Mouse (Mus musculus) small intestine, adult 2 months (tissue): ENCODE measurements around the gene Wdr37. TPM values are rescaled to one million over a fixed set of nuclear protein-coding genes. Genes with fewer than 3 reads are reported as not detected.
A peak's percentile ranks its signal among the peaks of the same experiment; 100 is the strongest.

Experiments
- H3K27ac ChIP-seq: fragments of 200-500 bp; 2 replicates; pipeline ENCODE4 v1.5.1; 2012; ENCODE audit warnings: low read depth, low read length, control low read depth, inconsistent platforms; ENCODE audit not compliant: insufficient read depth
- H3K27me3 ChIP-seq: fragments of 200-500 bp; 2 replicates; pipeline ENCODE4 v1.6.1; 2012; ENCODE audit warnings: mild to moderate bottlenecking, moderate library complexity, low read length, inconsistent platforms; ENCODE audit not compliant: control insufficient read depth, insufficient read depth
- H3K36me3 ChIP-seq: fragments of 200-500 bp; 2 replicates; pipeline ENCODE4 v1.6.1; 2012; ENCODE audit warnings: mild to moderate bottlenecking, low read length, control low read depth, inconsistent platforms; ENCODE audit not compliant: control insufficient read depth, insufficient read depth
- H3K4me1 ChIP-seq: fragments of 200-500 bp; 2 replicates; pipeline ENCODE4 v1.6.1; 2012; ENCODE audit warnings: low read length, inconsistent platforms, mixed read lengths; ENCODE audit not compliant: control insufficient read depth, insufficient read depth, insufficient read length
- H3K4me3 ChIP-seq: fragments of 200-500 bp; 2 replicates; pipeline ENCODE4 v1.5.1; 2012; ENCODE audit warnings: low read depth, mild to moderate bottlenecking, control low read depth, inconsistent platforms, low read length, moderate library complexity
- CTCF ChIP-seq: fragments of 200-500 bp; IDR thresholded peaks from 2 replicates; pipeline ENCODE4 v1.5.1; 2012; ENCODE audit warnings: low read depth, mild to moderate bottlenecking, control low read depth, inconsistent platforms, low read length, moderate library complexity, mixed read lengths; ENCODE audit not compliant: insufficient replicate concordance, insufficient read length; ENCODE audit errors: extremely low read depth
- POLR2A ChIP-seq: fragments of 200-500 bp; IDR thresholded peaks from 2 replicates; pipeline ENCODE4 v1.6.1; 2012; ENCODE audit warnings: low read depth, mild to moderate bottlenecking, control low read depth, inconsistent platforms, low read length, moderate library complexity
- WGBS: fragments of 180-500 bp; shearing (Covaris S2); methylation state at CpG from one replicate; pipeline ENCODE4 v1.1.7; 2018; 5-methylcytosine and 5-hydroxymethylcytosine counted together
- polyA plus RNA-seq: library from polyadenylated mRNA; depleted of rRNA; stranded (reverse); fragments of >200 nt; gene quantifications from 2 replicates; pipeline ENCODE4 v1.2.3, GENCODE M21; 2012; rRNA removed

Gene Wdr37
- polyA plus RNA-seq, 1 experiment = 10.7 TPM

- TF ChIP-seq CTCF (no peak), POLR2A (no peak)
- WGBS = 82% methylated on average over 10 of the region's 10 CpGs
- H3K4me3 ChIP-seq = no peak overlapping the region
Measured at GRCm38 (mm10) chr13:8783686-8784307, 87.9 kb downstream of the Wdr37 start.

DNA sequence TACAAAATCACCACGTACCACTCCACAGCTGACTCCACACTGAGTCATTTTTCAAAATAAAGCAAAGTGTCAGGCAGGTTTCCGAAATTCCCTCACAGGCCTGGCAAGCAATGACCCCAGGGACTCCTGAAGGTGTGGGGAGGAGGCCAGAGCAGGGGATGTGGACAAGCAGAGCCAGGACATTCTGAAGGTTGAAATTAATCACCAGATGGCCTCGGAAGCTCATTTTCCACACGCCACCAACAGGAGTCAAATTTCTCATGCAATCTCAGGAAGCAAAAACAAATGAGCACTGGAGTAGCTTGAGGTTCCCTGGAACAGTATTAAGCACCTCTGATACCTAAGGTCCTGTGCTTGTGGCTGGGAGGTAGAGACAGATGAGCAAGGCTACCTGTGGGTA, 89.1 kb downstream of the Wdr37 start:
- no peak overlapping the region for H3K4me3 ChIP-seq
- 66% methylated on average over 4 of the region's 4 CpGs for WGBS
- H3K27me3 ChIP-seq = no peaks in the 10 kb centered on the region
- H3K4me1 ChIP-seq = peaks cover 4% of the 10 kb centered on the region; the same call in 1 of the 2 replicates
- no peak for TF ChIP-seq CTCF
- TF ChIP-seq POLR2A = no peak
- H3K27ac ChIP-seq = no peak overlapping the region
- no peaks in the 10 kb centered on the region for H3K36me3 ChIP-seq

More at GRCm38 (mm10) chr13:8783686-8784307, 87.9 kb downstream of the Wdr37 start:
- Histone ChIP-seq H3K36me3 (no peaks in the 10 kb centered on the region), H3K4me1 (no peaks in the 10 kb centered on the region), H3K27me3 (no peaks in the 10 kb centered on the region), H3K27ac (no peak overlapping the region)

GRCm38 (mm10) chr13:8780441-8780840, 91.3 kb downstream of the Wdr37 start:
- H3K4me3 ChIP-seq = no peak overlapping the region
- no peak overlapping the region for H3K27ac ChIP-seq
- H3K27me3 ChIP-seq = no peaks in the 10 kb centered on the region
- H3K36me3 ChIP-seq = no peaks in the 10 kb centered on the region
- WGBS = 55% methylated on average over 4 of the region's 4 CpGs
- TF ChIP-seq CTCF (peak; percentile 66; the same call in 1 of the 2 replicates), POLR2A (no peak)
- peaks cover 7% of the 10 kb centered on the region; the same call in 1 of the 2 replicates for H3K4me1 ChIP-seq

DNA sequence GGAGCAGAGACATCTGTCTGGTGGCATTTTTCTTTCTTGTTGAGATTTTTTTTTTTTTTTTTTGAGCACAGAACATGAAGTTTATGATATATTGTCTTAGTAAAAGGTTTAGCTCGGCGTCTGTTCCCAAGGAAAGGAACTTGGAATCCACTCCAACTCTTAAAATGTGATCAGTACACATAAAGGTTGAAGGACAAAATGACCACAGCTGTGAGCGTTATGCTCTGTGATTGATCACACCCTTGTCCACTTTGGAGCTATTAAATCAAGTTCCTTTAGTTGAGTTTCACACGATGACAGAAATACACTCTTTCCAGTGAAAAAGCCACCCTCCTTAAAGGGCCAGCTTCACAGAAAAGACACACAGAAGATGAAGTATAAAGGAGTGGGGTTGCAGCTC, 101.1 kb downstream of the Wdr37 start:
- Histone ChIP-seq H3K36me3 (no peaks in the 10 kb centered on the region), H3K4me3 (no peak overlapping the region), H3K4me1 (no peaks in the 10 kb centered on the region), H3K27me3 (no peaks in the 10 kb centered on the region), H3K27ac (no peak overlapping the region)
- WGBS = 54% methylated on average over 4 of the region's 4 CpGs
- TF ChIP-seq CTCF (no peak), POLR2A (no peak)

DNA sequence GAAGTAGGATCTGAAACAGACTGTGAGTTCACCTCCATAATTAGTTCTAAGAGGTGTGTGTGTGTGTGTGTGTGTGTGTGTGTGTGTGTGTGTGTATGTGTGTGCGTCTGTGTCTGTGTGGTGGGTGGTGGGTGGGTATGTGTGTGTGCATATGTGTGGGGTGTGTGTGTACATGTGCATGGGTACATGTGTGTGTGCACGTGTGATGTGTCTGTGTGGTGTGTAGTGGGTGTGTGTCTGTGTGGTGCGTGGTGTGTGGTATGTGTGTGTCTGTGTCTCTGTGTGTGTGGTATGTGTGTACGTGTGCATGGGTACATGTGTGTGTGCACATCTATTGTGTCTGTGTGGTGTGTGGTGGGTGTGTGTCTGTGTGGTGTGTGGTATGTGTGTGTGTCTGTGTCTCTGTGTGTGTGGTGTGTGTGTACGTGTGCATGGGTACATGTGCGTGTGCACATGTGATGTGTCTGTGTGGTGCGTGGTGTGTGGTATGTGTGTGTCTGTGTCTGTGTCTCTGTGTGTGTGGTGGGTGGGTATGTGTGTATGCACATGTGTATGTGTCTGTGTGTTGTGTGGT, 102.0 kb downstream of the Wdr37 start:
- Histone ChIP-seq H3K36me3 (no peaks in the 10 kb centered on the region), H3K4me1 (no peaks in the 10 kb centered on the region), H3K4me3 (no peak overlapping the region), H3K27me3 (no peaks in the 10 kb centered on the region), H3K27ac (no peak overlapping the region)
- TF ChIP-seq CTCF (no peak), POLR2A (no peak)
- WGBS = 95% methylated on average over 7 of the region's 7 CpGs

GRCm38 (mm10) chr13:8760940-8761339, 110.8 kb downstream of the Wdr37 start:
- TF ChIP-seq CTCF (no peak), POLR2A (no peak)

More at GRCm38 (mm10) chr13:8760940-8761339, 110.8 kb downstream of the Wdr37 start:
- H3K4me3 ChIP-seq = no peak overlapping the region
- H3K36me3 ChIP-seq = no peaks in the 10 kb centered on the region
- H3K27me3 ChIP-seq = no peaks in the 10 kb centered on the region; the same call in 1 of the 2 replicates
- WGBS = 42% methylated on average over 8 of the region's 8 CpGs
- no peaks in the 10 kb centered on the region for H3K4me1 ChIP-seq
- H3K27ac ChIP-seq = no peak overlapping the region

Other genes starting within 250 kb of the Wdr37 start
- gene Idi1, start 13.6 kb upstream of the Wdr37 start, polyA plus RNA-seq = 4.2 and 7.9 TPM in 2 replicates
- not detected in 2 replicates for gene Gm9745, start 76.3 kb upstream of the Wdr37 start, polyA plus RNA-seq
- not detected in 2 replicates for gene Idi2, start 81.0 kb upstream of the Wdr37 start, polyA plus RNA-seq
- gene Gtpbp4, start 124.2 kb upstream of the Wdr37 start, polyA plus RNA-seq = 0.71 and 1.2 TPM in 2 replicates
- 8.5 and 18.1 TPM in 2 replicates for gene Larp4b, start 222.0 kb upstream of the Wdr37 start, polyA plus RNA-seq